Mouse (Mus musculus) macrophage (primary cell): ENCODE data around the gene Fars2. TPM values are rescaled to one million over a fixed set of nuclear protein-coding genes. Genes with fewer than 3 reads are reported as not detected.

Source experiments
- H3K27ac ChIP-seq: fragments of 350-480 bp; formaldehyde crosslinking; 2 replicates; pipeline ENCODE4 v1.9.0; 2021
- H3K36me3 ChIP-seq: fragments of 350-480 bp; formaldehyde crosslinking; 2 replicates; pipeline ENCODE4 v1.9.0; 2021; ENCODE audit errors: inconsistent target
- H3K4me3 ChIP-seq: fragments of 350-480 bp; formaldehyde crosslinking; 2 replicates; pipeline ENCODE4 v1.9.0; 2021; ENCODE audit errors: inconsistent target
- H3K79me2 ChIP-seq: fragments of 350-480 bp; formaldehyde crosslinking; 2 replicates; pipeline ENCODE4 v1.9.0; 2021; ENCODE audit errors: inconsistent target
- WGBS: methylation state at CpG from one replicate; pipeline ENCODE4 v1.1.7; 2026; ENCODE audit warnings: inconsistent platforms; ENCODE audit not compliant: missing documents; 5-methylcytosine and 5-hydroxymethylcytosine counted together
- polyA plus RNA-seq: library from polyadenylated mRNA; stranded (reverse); fragments of 250-400 nt; gene quantifications from 3 replicates; pipeline ENCODE4 v1.2.4, GENCODE M21; 2018; ENCODE audit warnings: inconsistent platforms

Fars2 gene
- polyA plus RNA-seq, 1 experiment from 2014 or later: 31.1 TPM

DNA sequence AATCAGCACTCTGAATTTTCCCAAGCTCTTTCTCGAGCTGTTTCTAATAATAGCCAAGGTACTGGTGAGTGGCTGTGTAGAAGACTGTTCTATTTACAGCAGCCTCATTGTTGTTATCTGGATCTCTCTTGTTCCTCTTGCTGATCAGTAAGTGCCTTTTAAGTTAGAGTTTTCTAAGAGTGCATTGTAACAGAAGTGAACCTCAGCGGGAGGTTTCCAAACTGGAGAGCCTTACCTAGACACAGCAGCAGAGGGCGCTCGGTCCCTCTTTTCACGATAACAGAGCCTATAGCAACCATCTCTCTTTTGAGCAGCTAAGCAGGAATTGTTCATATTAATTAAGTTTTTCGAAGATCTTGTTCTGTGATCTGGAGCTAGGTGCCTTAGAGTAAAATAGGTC, 164.8 kb downstream of the Fars2 start:
- Histone ChIP-seq H3K36me3 (no peaks in the 10 kb centered on the region), H3K79me2 (no peaks in the 10 kb centered on the region), H3K27ac (no peak overlapping the region), H3K4me3 (no peak overlapping the region)
- WGBS: 15% methylated on average over 6 of the region's 6 CpGs

- no peak overlapping the region for H3K27ac ChIP-seq
- no peaks in the 10 kb centered on the region for H3K36me3 ChIP-seq
- 92% methylated on average over 7 of the region's 7 CpGs for WGBS
- H3K79me2 ChIP-seq: no peaks in the 10 kb centered on the region
- H3K4me3 ChIP-seq: no peak overlapping the region
These were observed 165.8 kb downstream of the Fars2 start for GRCm38 (mm10) chr13:36282785-36283544.

DNA sequence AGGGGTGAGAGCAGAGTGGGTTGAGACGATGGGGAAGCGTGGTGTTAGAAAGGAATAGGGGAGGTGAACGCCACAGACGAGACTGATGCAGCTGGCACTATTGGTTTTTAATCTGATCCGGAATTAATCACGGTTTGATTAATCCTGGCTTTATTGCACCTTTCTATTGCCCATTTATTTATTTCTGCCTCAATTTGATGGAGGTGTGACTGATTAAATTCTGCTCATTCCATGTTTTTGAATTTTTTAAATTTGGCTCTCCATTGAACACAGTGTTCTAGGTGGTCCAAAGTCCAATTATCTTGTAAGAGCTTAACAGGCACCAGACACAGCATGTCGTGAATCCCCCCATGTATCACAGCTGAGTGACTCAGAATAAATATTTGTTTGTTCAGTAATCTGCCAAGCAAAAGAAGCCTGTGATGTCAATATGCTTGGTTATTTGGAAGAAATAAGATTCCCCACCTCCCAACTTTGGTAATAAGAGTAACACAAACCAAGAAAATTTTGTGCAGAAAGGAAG, 166.4 kb downstream of the Fars2 start:
- H3K4me3 ChIP-seq: no peak overlapping the region
- H3K36me3 ChIP-seq: no peaks in the 10 kb centered on the region
- H3K79me2 ChIP-seq: no peaks in the 10 kb centered on the region
- over 99% methylated on average over 7 of the region's 7 CpGs for WGBS
- H3K27ac ChIP-seq: no peak overlapping the region

DNA sequence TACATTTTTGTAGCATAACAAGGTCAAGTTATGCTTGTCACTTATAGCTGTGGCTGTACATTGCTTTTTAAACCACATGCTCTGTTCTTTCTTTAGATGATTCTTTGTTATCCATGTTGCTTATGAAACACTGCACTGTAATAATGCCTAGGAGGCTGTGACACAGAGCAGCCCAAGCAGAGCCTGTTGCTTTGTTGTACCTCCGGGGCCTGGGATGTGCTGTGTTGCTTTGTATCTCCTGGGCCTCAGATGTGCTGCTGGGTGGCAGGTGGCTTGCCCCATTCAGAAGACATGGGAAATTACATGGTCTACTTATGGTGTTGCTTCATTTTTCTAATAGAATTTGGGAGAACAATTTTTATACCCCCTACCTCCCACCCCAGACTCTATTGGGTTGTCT, 166.9 kb downstream of the Fars2 start:
- H3K27ac ChIP-seq: no peak overlapping the region
- no peak overlapping the region for H3K4me3 ChIP-seq
- no peaks in the 10 kb centered on the region for H3K36me3 ChIP-seq
- WGBS: 100% methylated on average over 1 of the region's 1 CpGs
- no peaks in the 10 kb centered on the region for H3K79me2 ChIP-seq

DNA sequence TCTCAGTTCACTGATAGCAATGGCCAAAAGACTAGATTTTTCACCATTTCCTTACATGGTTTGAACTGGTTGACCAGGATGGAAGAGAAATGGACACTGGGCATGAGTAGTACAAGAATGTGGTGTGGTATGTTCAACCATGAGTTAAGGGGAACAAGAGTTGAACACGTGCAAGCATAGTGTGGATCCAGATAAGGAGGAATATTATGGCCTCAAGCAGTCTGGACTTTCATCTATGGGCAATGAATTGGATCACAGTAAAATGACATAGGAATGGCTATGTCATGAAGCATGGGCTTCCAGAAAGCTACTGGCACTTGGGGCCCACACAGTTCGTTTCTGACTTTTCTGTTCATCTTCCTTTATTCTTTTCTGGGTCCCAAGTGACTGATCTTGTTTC, 168.0 kb downstream of the Fars2 start:
- WGBS: 82% methylated on average over 1 of the region's 2 CpGs
- no peak overlapping the region for H3K27ac ChIP-seq
- no peaks in the 10 kb centered on the region for H3K79me2 ChIP-seq
- no peak overlapping the region for H3K4me3 ChIP-seq
- no peaks in the 10 kb centered on the region for H3K36me3 ChIP-seq

DNA sequence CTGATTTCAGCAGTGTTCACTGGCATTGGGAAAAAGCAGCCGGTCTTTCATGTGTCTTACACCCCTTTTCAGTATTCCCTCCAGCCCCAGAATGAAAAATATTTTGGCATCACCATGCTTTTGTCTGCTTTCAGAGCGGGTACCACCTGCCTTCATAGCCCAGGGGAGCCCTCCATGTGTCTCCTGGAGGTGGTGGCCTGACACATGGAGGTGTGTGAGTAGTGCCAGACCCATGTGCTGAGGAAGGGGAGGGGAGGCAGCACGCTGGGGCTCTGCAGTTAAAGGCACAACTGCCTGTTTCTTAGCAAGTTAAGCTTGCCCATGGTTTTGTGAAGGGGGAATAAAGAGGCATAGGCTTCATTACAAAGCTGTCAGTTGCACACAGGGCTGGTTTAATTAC, 176.3 kb downstream of the Fars2 start:
- 88% methylated on average over 3 of the region's 3 CpGs for WGBS
- Histone ChIP-seq H3K79me2 (no peaks in the 10 kb centered on the region), H3K4me3 (no peak overlapping the region), H3K36me3 (no peaks in the 10 kb centered on the region), H3K27ac (no peak overlapping the region)

GRCm38 (mm10) chr13:36294503-36294902, 177.3 kb downstream of the Fars2 start:
- Histone ChIP-seq H3K36me3 (no peaks in the 10 kb centered on the region), H3K27ac (no peak overlapping the region), H3K4me3 (no peak overlapping the region), H3K79me2 (no peaks in the 10 kb centered on the region)
- 91% methylated on average over 5 of the region's 5 CpGs for WGBS

DNA sequence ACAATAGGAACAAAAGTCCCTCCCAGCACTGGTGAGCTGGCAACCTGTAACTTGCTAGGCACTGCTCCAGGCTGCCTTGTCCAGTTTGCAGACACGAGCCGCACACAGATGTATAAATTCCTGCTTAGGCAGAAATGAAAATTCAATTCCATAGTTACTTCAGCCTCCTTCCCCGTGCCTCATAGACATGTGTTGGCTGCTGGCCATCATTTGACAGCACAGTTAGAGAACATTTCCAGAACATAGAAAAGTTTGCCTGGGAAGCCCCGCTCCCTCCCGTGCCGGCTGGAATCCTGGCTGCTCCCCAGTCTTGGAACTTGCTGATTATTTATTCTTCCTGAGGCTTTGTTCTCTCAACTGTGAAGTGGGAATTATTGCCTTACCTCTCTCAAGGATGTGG, 178.6 kb downstream of the Fars2 start:
- H3K4me3 ChIP-seq: no peak overlapping the region
- no peaks in the 10 kb centered on the region for H3K79me2 ChIP-seq
- H3K27ac ChIP-seq: no peak overlapping the region
- no peaks in the 10 kb centered on the region for H3K36me3 ChIP-seq
- WGBS: 86% methylated on average over 6 of the region's 6 CpGs

- Histone ChIP-seq H3K36me3 (no peaks in the 10 kb centered on the region), H3K4me3 (no peak overlapping the region), H3K79me2 (no peaks in the 10 kb centered on the region), H3K27ac (no peak overlapping the region)
- WGBS: 97% methylated on average over 4 of the region's 4 CpGs
These were observed 179.4 kb downstream of the Fars2 start for GRCm38 (mm10) chr13:36296574-36296973.

DNA sequence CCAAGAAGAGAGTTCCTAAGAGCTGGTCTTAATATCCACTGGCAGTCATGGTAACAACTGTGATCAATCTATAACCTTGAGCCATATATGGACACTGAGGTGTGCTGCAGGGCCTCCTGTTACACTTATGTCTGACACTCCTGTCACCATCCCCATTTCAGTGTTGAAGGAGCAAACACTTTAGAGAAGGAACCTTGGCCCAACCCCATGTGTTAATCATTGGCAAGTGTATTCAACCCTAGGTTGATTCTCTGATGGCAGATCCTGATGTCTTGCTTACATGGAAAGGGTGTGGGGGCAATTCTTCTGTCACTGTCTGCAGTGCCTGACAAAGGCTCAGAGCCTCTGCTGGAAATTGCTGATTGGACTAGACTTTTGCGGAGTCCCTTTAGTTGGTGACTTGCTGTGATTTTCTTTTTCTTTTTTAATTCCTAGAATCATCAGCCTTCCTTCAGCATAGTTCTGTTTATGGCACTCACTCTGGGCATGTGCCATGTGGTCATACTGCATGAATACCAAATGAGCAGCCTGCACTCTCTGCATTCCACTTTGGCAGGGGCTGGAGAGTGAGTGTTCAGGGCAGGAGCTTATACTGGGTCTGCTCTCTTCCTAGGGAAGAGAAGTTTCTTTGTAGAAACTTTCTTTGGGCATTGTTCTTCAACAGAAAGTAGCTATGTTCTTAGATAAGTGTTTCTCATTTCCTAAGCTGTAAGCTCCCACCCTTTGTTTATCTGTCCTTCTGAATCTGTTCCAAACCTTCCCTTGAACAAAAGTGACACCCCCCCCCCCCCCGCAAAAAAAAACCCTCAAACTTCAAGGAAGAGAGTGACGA, 181.0 kb downstream of the Fars2 start:
- Histone ChIP-seq H3K36me3 (no peaks in the 10 kb centered on the region), H3K4me3 (no peak overlapping the region), H3K79me2 (no peaks in the 10 kb centered on the region), H3K27ac (no peak overlapping the region)
- 87% methylated on average over 3 of the region's 3 CpGs for WGBS

GRCm38 (mm10) chr13:36298782-36299031, 181.5 kb downstream of the Fars2 start:
- H3K79me2 ChIP-seq: no peaks in the 10 kb centered on the region
- H3K4me3 ChIP-seq: no peak overlapping the region
- H3K36me3 ChIP-seq: no peaks in the 10 kb centered on the region
- no peak overlapping the region for H3K27ac ChIP-seq

- Histone ChIP-seq H3K79me2 (no peaks in the 10 kb centered on the region), H3K36me3 (no peaks in the 10 kb centered on the region), H3K27ac (no peak overlapping the region), H3K4me3 (no peak overlapping the region)
- 97% methylated on average over 3 of the region's 3 CpGs for WGBS
These were observed 185.6 kb downstream of the Fars2 start for GRCm38 (mm10) chr13:36302770-36303169.

DNA sequence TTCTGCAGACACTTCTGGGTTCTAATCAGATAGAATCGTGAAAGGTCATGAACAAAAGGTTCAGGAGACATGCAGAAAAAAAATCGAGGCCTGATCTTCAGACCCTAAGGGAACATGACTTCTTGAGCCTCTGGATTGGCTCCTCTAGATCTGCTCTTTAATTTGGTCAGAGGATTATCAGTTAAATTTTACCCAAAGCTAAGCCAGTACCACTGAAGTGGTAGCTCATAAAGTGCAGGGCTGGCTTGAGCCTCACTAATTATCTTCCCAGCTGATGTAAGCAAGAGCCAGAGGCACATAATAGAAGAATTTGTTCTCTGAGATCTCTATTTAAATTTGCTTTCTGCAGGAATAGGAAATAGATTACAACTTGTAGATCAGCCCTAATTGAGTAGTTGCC, 188.1 kb downstream of the Fars2 start:
- H3K36me3 ChIP-seq: no peaks in the 10 kb centered on the region
- no peak overlapping the region for H3K4me3 ChIP-seq
- WGBS: 78% methylated on average over 2 of the region's 2 CpGs
- no peaks in the 10 kb centered on the region for H3K79me2 ChIP-seq
- no peak overlapping the region for H3K27ac ChIP-seq

DNA sequence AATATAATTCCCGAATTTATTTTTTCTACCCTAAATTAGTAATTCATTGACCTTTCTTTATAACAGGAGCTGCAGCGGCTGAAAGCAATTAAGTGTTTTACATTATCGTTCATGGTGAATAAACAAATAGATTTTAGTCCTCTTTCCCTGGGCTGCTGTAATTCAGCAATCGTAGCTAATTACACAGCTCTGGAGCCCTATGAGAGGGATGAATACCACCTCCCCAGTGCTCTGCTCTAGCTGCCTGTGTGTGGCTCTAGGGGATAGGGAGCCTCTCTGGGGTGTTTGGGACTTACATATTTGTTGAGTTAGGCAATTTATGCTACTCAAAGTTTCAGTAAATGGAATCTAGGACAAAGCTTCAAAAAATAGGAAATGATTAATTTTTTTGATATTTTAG, 190.2 kb downstream of the Fars2 start:
- Histone ChIP-seq H3K36me3 (no peaks in the 10 kb centered on the region), H3K27ac (no peak overlapping the region), H3K79me2 (no peaks in the 10 kb centered on the region), H3K4me3 (no peak overlapping the region)
- 100% methylated on average over 4 of the region's 4 CpGs for WGBS

- WGBS: 90% methylated on average over 1 of the region's 1 CpGs
- H3K79me2 ChIP-seq: no peaks in the 10 kb centered on the region
- no peaks in the 10 kb centered on the region for H3K36me3 ChIP-seq
- H3K27ac ChIP-seq: no peak overlapping the region
- no peak overlapping the region for H3K4me3 ChIP-seq
These were observed 191.9 kb downstream of the Fars2 start for GRCm38 (mm10) chr13:36309160-36309559.
